Mouse (Mus musculus) adrenal gland, adult 10 weeks (tissue): ENCODE results near the gene Vmn1r116. TPM values are rescaled to one million over a fixed set of nuclear protein-coding genes. Genes with fewer than 3 reads are reported as not detected.

Experiments
- polyA plus RNA-seq: library from polyadenylated mRNA; stranded (reverse); fragments of 350-450 nt; fragmentation: Illumina TruSeq; extraction: RNeasy Lipid Tissue Mini Kit (QIAGEN cat#74804); gene quantifications from one replicate; pipeline ENCODE4 v1.2.3, GENCODE M21; 2014; ENCODE audit warnings: low read depth, low replicate concordance

The Vmn1r116 gene
- polyA plus RNA-seq = not detected

GRCm38 (mm10) chr7:20871956-20872355, at the start of gene Vmn1r116:
TSS of gene Vmn1r116 (plus strand) at chr7:20872256.

GRCm38 (mm10) chr7:20844885-20845284, 27.2 kb upstream of the Vmn1r116 start, which contains the start of gene Vmn1r115:
TSS of gene Vmn1r115 (minus strand) at chr7:20844985.

GRCm38 (mm10) chr7:20884021-20884420, 12.0 kb downstream of the Vmn1r116 start, which contains the start of gene Vmn1r117:
TSS of gene Vmn1r117 (minus strand) at chr7:20884121.

GRCm38 (mm10) chr7:20912247-20912646, 40.2 kb downstream of the Vmn1r116 start, which contains the start of gene Vmn1r118:
TSS of gene Vmn1r118 (minus strand) at chr7:20912347.

Other genes with a start within 250 kb of the Vmn1r116 start
- gene Vmn1r107, start 203.3 kb upstream of the Vmn1r116 start, polyA plus RNA-seq = not detected
- gene Vmn1r111, start 169.0 kb upstream of the Vmn1r116 start, polyA plus RNA-seq = not detected
- gene Gm10668, start 141.6 kb upstream of the Vmn1r116 start, polyA plus RNA-seq = not detected
- gene Vmn1r112, start 101.1 kb upstream of the Vmn1r116 start, polyA plus RNA-seq = not detected
- not detected for gene Vmn1r113, start 85.0 kb upstream of the Vmn1r116 start, polyA plus RNA-seq
- not detected for gene Vmn1r114, start 60.1 kb upstream of the Vmn1r116 start, polyA plus RNA-seq
- gene Vmn1r115, start 27.3 kb upstream of the Vmn1r116 start, polyA plus RNA-seq = not detected
- gene Vmn1r117, start 11.9 kb downstream of the Vmn1r116 start, polyA plus RNA-seq = not detected
- gene Vmn1r118, start 40.1 kb downstream of the Vmn1r116 start, polyA plus RNA-seq = not detected
- gene Vmn1r119, start 140.2 kb downstream of the Vmn1r116 start, polyA plus RNA-seq = not detected
- gene Vmn1r120, start 181.5 kb downstream of the Vmn1r116 start, polyA plus RNA-seq = not detected
- gene Vmn1r121, start 226.3 kb downstream of the Vmn1r116 start, polyA plus RNA-seq = not detected